Mouse (Mus musculus): ENCODE measurements around the gene Cdyl. TPM values are rescaled to one million over a fixed set of nuclear protein-coding genes. Genes with fewer than 3 reads are reported as not detected.

The Cdyl gene
- polyA plus RNA-seq, 1 experiment from 2014 or later: 17.6 TPM

DNA sequence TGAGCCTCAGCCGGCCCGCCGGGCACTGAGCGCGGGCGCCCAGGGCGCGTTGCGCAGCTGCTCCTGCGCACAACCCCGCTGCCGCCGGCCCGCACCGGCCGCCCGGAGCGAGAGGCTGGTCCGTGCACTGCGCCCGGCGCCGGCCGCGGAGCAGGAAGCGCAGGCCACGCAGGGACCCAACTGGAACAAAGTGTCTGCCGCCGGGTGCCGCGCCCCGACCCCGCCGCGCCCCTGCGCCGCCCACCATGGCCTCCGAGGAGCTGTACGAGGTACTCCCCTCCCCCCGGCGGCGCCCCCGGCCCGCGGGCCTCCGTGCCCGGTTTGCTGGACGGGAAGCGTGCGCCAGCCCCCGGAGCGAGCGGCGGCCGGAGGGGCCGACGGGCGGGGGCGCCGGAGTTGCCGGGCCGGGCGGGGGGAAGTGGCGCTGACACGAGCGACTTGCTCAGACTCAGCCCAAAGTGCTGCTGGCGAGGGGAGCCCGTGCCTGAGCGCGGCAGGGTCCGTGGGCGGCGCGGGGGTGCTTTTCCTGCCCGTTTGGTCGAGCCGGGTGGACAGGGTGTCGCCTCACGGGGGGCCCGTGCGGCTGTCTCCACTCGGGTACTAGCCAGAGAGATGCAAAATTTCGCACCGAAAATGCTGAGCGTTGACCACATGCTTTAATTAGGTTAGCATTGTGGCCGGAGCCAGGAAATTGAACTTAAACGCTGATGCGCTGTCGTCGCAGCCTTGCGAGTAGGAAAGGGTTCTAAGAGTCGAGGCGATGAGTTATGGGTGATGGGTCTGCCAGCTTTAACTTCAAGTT lies 82.2 kb downstream of the Cdyl start:
- H3K9ac ChIP-seq (ENCODE audit: low read depth, low read length): peak overlapping the region; percentile 97
- H3K9me3 ChIP-seq (ENCODE audit: control insufficient read depth, low read length): peaks cover 6% of the 10 kb centered on the region; the same call in 1 of the 2 replicates
- H3K4me3 ChIP-seq (ENCODE audit: low read depth, low read length): peak overlapping the region; percentile 96
- H3K27me3 ChIP-seq (replicated peaks; ENCODE audit: control insufficient read depth, insufficient read depth, low read length): no peaks in the 10 kb centered on the region
- peak; percentile 57 for ATAC-seq (replicated peaks; ENCODE audit: low FRiP score)
- peak overlapping the region; percentile 67 for H3K4me2 ChIP-seq
- H3K4me1 ChIP-seq (replicated peaks; ENCODE audit: control insufficient read depth, insufficient read depth, low read length): peaks cover 17% of the 10 kb centered on the region
- DNase-seq (ENCODE audit: low spot score): peak; percentile 75
- no peaks in the 10 kb centered on the region; the same call in 1 of the 2 replicates for H3K36me3 ChIP-seq (ENCODE audit: control insufficient read depth, insufficient read depth, low read length)
- under 1% methylated on average over 88 of the region's 93 CpGs for WGBS
- H3K27ac ChIP-seq (ENCODE audit: low read depth, low read length): peak overlapping the region; percentile 96

DNA sequence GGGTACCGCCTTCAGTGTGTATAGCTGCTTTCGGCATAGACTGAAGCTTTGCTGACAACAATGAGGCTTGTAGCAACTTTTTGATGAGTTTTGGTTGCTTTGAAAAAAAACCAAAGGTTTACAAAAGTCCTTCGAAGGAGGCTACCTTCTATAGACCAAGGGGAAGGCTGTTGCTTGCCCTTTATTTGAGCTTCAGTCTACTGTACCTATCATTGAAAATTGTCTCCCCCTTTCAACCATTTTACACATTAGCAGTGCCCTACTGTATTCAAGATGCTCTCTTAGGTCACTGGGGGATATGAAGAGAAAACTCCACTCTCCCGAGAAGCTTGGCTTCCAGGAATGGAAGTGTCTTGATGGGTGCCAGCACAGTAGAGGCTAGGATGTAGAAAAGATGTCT lies 83.1 kb downstream of the Cdyl start:
- Histone ChIP-seq H3K4me2 (peak overlapping the region; percentile 67), H3K9ac (ENCODE audit: low read depth, low read length) (peak overlapping the region; percentile 97), H3K9me3 (ENCODE audit: control insufficient read depth, low read length) (peaks cover 6% of the 10 kb centered on the region; the same call in 1 of the 2 replicates), H3K4me1 (replicated peaks; ENCODE audit: control insufficient read depth, insufficient read depth, low read length) (peaks cover 17% of the 10 kb centered on the region), H3K27me3 (replicated peaks; ENCODE audit: control insufficient read depth, insufficient read depth, low read length) (no peaks in the 10 kb centered on the region), H3K4me3 (ENCODE audit: low read depth, low read length) (peak overlapping the region; percentile 96), H3K36me3 (ENCODE audit: control insufficient read depth, insufficient read depth, low read length) (no peaks in the 10 kb centered on the region; the same call in 1 of the 2 replicates), H3K27ac (ENCODE audit: low read depth, low read length) (no peak overlapping the region)
- DNase-seq (ENCODE audit: low spot score): no peak
- 34% methylated on average over 4 of the region's 4 CpGs for WGBS
- ATAC-seq (replicated peaks; ENCODE audit: low FRiP score): no peak

DNA sequence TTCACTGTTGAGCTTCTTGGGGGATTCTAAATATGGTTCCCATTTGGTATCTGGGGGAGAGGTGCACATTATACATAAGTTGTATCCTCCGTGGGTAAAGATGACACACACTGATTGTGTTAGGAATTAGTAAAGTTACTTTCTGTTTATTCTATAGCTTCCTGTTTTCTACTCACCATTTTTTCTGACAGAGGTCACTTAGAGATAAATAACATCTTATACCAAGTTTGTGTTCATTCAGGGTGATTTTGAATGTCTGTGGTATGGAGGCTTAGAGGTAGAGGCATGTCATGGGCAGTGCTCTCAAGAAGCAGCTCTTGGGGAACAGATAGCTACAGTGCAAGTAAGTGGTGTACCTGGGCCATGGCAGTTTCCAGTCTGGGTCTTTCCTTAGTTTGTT lies 83.6 kb downstream of the Cdyl start:
- Histone ChIP-seq H3K4me3 (ENCODE audit: low read depth, low read length) (peak overlapping the region; percentile 96), H3K27me3 (replicated peaks; ENCODE audit: control insufficient read depth, insufficient read depth, low read length) (no peaks in the 10 kb centered on the region), H3K36me3 (ENCODE audit: control insufficient read depth, insufficient read depth, low read length) (no peaks in the 10 kb centered on the region; the same call in 1 of the 2 replicates), H3K4me2 (peak overlapping the region; percentile 67), H3K9me3 (ENCODE audit: control insufficient read depth, low read length) (peaks cover 6% of the 10 kb centered on the region; the same call in 1 of the 2 replicates), H3K4me1 (replicated peaks; ENCODE audit: control insufficient read depth, insufficient read depth, low read length) (peaks cover 17% of the 10 kb centered on the region), H3K9ac (ENCODE audit: low read depth, low read length) (peak overlapping the region; percentile 97), H3K27ac (ENCODE audit: low read depth, low read length) (no peak overlapping the region)
- WGBS: 21% methylated on average over 1 of the region's 1 CpGs
- DNase-seq (ENCODE audit: low spot score): no peak
- no peak for ATAC-seq (replicated peaks; ENCODE audit: low FRiP score)

DNA sequence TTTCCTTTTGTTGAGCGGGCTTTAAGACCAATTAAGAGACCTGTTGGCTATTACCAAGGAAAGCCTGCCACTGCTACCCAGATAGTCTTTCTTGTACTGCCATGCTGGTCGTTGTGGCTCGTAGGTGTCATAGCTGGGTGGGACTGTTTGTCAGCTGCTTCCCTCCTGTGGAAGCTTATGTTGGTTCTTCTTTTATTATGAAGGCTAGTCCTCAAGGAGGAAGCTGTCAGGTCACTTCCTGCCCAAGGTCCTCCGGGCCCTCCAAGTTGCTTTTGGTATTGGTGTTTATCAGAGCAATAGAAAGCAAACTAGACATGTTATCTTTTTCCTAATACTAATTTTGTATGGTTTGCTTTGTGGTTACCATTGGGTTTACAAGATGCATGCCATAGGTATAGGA lies 89.6 kb downstream of the Cdyl start:
- Histone ChIP-seq H3K9me3 (ENCODE audit: control insufficient read depth, low read length) (peaks cover 6% of the 10 kb centered on the region; the same call in 1 of the 2 replicates), H3K4me3 (ENCODE audit: low read depth, low read length) (no peak overlapping the region), H3K9ac (ENCODE audit: low read depth, low read length) (no peak overlapping the region), H3K27ac (ENCODE audit: low read depth, low read length) (no peak overlapping the region), H3K27me3 (replicated peaks; ENCODE audit: control insufficient read depth, insufficient read depth, low read length) (no peaks in the 10 kb centered on the region), H3K4me2 (no peak overlapping the region), H3K36me3 (ENCODE audit: control insufficient read depth, insufficient read depth, low read length) (no peaks in the 10 kb centered on the region; the same call in 1 of the 2 replicates), H3K4me1 (replicated peaks; ENCODE audit: control insufficient read depth, insufficient read depth, low read length) (peaks cover 17% of the 10 kb centered on the region)
- DNase-seq (ENCODE audit: low spot score) (no peak), ATAC-seq (replicated peaks; ENCODE audit: low FRiP score) (no peak)
- WGBS: 46% methylated on average over 4 of the region's 4 CpGs

DNA sequence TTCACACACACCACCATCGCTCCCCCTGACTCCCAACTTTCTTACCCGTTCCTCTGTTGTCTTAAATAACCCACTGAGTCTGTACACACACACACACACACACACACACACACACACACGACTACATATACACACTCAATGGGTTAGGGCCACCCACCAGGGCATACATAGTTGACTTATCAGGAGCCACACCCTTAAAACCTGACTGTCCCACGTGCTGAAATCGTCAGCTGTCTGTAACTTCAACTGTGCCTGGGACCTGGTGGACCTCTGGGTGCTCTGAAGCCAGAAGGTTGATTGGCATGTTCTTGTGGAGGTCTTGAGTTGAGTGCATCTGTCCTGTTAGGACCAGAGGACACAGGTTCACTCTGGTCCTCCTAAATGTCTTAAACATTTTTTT lies 90.0 kb downstream of the Cdyl start:
- H3K4me3 ChIP-seq (ENCODE audit: low read depth, low read length): no peak overlapping the region
- 62% methylated on average over 5 of the region's 5 CpGs for WGBS
- H3K9me3 ChIP-seq (ENCODE audit: control insufficient read depth, low read length): peaks cover 6% of the 10 kb centered on the region; the same call in 1 of the 2 replicates
- no peaks in the 10 kb centered on the region for H3K27me3 ChIP-seq (replicated peaks; ENCODE audit: control insufficient read depth, insufficient read depth, low read length)
- peaks cover 22% of the 10 kb centered on the region for H3K4me1 ChIP-seq (replicated peaks; ENCODE audit: control insufficient read depth, insufficient read depth, low read length)
- H3K4me2 ChIP-seq: no peak overlapping the region
- no peak overlapping the region for H3K27ac ChIP-seq (ENCODE audit: low read depth, low read length)
- peak; percentile 75 for ATAC-seq (replicated peaks; ENCODE audit: low FRiP score)
- no peaks in the 10 kb centered on the region; the same call in 1 of the 2 replicates for H3K36me3 ChIP-seq (ENCODE audit: control insufficient read depth, insufficient read depth, low read length)
- H3K9ac ChIP-seq (ENCODE audit: low read depth, low read length): no peak overlapping the region
- no peak for DNase-seq (ENCODE audit: low spot score)

DNA sequence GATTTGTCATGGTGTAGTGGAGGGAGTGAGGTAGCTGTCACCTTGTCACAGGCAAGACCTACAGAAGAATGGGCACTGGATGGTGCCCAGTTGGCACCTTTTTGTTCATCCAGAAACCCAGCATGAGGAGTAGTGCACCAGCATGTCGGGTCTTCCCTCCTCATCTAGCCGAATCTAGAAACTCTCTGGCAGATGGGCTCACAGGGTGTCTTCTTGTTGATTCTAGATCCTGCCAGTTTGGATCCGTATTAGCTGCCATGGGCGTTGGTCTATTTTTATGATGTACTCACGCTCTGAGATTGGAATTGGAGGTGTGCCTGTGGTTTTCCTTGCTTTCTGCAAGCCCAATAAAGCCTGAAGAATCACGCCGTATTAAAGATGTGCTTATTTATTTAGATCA lies 92.4 kb downstream of the Cdyl start:
- Histone ChIP-seq H3K27ac (ENCODE audit: low read depth, low read length) (no peak overlapping the region), H3K4me3 (ENCODE audit: low read depth, low read length) (no peak overlapping the region), H3K9me3 (ENCODE audit: control insufficient read depth, low read length) (no peaks in the 10 kb centered on the region), H3K4me2 (no peak overlapping the region), H3K9ac (ENCODE audit: low read depth, low read length) (no peak overlapping the region), H3K27me3 (replicated peaks; ENCODE audit: control insufficient read depth, insufficient read depth, low read length) (no peaks in the 10 kb centered on the region), H3K4me1 (replicated peaks; ENCODE audit: control insufficient read depth, insufficient read depth, low read length) (peaks cover 45% of the 10 kb centered on the region), H3K36me3 (ENCODE audit: control insufficient read depth, insufficient read depth, low read length) (no peaks in the 10 kb centered on the region)
- ATAC-seq (replicated peaks; ENCODE audit: low FRiP score) (no peak), DNase-seq (ENCODE audit: low spot score) (no peak)
- 85% methylated on average over 7 of the region's 7 CpGs for WGBS

DNA sequence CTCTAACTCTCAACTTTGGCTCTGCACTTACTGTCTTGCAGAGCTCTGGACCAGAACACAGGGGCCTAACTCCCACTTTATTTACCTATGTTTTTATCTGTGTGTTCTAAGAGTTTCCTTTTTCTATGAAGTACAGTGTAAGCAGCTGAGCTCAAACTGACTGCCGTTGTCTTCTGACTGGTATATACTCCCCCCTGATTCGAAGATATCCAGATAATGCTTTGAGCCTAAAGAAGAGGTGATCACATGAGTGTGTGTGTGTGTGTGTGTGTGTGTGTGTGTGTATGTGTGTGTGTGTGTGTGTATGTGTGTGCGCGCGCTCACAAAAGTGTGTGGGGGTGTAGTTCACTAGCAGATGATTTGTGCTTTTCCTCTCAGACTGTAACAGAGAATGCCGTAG lies 95.4 kb downstream of the Cdyl start:
- no peak overlapping the region for H3K4me3 ChIP-seq (ENCODE audit: low read depth, low read length)
- H3K4me1 ChIP-seq (replicated peaks; ENCODE audit: control insufficient read depth, insufficient read depth, low read length): peaks cover 56% of the 10 kb centered on the region
- no peaks in the 10 kb centered on the region for H3K27me3 ChIP-seq (replicated peaks; ENCODE audit: control insufficient read depth, insufficient read depth, low read length)
- DNase-seq (ENCODE audit: low spot score): no peak
- H3K9me3 ChIP-seq (ENCODE audit: control insufficient read depth, low read length): no peaks in the 10 kb centered on the region
- 79% methylated on average over 6 of the region's 6 CpGs for WGBS
- H3K27ac ChIP-seq (ENCODE audit: low read depth, low read length): peak overlapping the region; percentile 70
- peak overlapping the region; percentile 58 for H3K4me2 ChIP-seq
- no peak for ATAC-seq (replicated peaks; ENCODE audit: low FRiP score)
- no peaks in the 10 kb centered on the region for H3K36me3 ChIP-seq (ENCODE audit: control insufficient read depth, insufficient read depth, low read length)
- H3K9ac ChIP-seq (ENCODE audit: low read depth, low read length): no peak overlapping the region

DNA sequence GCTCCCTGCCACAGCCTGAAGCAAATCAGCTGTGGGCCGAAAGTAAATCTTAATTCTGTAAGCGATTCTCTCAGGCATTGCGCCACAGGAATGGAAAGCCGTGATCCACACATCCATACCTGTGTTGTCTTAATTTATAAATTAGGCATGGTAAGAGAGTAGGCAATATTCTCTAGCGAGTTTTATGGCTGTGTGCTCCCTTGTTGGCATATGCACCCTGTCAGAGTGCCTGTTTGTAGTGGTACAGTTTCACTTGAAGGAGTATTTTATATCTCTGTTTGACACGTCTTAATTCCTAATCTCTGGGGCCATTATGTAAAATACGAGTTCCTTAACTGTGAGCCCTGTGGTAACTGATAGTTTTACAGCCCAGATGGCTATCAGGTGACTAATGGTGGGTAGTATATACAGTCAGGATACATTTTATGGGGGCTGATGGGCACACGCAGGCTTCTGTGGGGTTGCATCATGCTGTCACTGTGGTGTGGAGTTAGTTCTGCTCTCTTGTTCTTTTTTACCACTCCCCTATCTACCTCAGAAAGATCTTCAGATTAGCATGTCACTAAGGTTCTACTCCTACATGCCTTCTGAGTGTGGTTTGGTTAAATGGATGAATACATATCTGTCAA lies 96.1 kb downstream of the Cdyl start:
- peak overlapping the region; percentile 70 for H3K27ac ChIP-seq (ENCODE audit: low read depth, low read length)
- 63% methylated on average over 8 of the region's 8 CpGs for WGBS

More for the DNA sequence above, 96.1 kb downstream of the Cdyl start:
- Histone ChIP-seq H3K36me3 (ENCODE audit: control insufficient read depth, insufficient read depth, low read length) (no peaks in the 10 kb centered on the region), H3K9ac (ENCODE audit: low read depth, low read length) (0 out of 2 replicates have a peak overlapping the region, but pooled peaks have one; percentile 15), H3K27me3 (replicated peaks; ENCODE audit: control insufficient read depth, insufficient read depth, low read length) (no peaks in the 10 kb centered on the region), H3K9me3 (ENCODE audit: control insufficient read depth, low read length) (no peaks in the 10 kb centered on the region), H3K4me3 (ENCODE audit: low read depth, low read length) (no peak overlapping the region), H3K4me1 (replicated peaks; ENCODE audit: control insufficient read depth, insufficient read depth, low read length) (peaks cover 59% of the 10 kb centered on the region), H3K4me2 (peak overlapping the region; percentile 58)
- ATAC-seq (replicated peaks; ENCODE audit: low FRiP score) (peak; percentile 60), DNase-seq (ENCODE audit: low spot score) (no peak)

Measured in liver, embryonic 11.5 days (tissue).